Mouse (Mus musculus) adrenal gland, postnatal 10 days (tissue): ENCODE data around the gene Sult6b2. TPM values are rescaled to one million over a fixed set of nuclear protein-coding genes. Genes with fewer than 3 reads are reported as not detected.

ENCODE experiments used
- DNase-seq: peaks from one replicate; pipeline ENCODE4 v3.0.0; 2021; ENCODE audit warnings: mixed read lengths
- total RNA-seq, 2 experiments: library from RNA; stranded (reverse); gene quantifications; 2 replicates each; pipeline ENCODE4 v1.2.3; 2021

Sult6b2 gene
- total RNA-seq, 2 experiments from 2014 or later: not detected

DNA sequence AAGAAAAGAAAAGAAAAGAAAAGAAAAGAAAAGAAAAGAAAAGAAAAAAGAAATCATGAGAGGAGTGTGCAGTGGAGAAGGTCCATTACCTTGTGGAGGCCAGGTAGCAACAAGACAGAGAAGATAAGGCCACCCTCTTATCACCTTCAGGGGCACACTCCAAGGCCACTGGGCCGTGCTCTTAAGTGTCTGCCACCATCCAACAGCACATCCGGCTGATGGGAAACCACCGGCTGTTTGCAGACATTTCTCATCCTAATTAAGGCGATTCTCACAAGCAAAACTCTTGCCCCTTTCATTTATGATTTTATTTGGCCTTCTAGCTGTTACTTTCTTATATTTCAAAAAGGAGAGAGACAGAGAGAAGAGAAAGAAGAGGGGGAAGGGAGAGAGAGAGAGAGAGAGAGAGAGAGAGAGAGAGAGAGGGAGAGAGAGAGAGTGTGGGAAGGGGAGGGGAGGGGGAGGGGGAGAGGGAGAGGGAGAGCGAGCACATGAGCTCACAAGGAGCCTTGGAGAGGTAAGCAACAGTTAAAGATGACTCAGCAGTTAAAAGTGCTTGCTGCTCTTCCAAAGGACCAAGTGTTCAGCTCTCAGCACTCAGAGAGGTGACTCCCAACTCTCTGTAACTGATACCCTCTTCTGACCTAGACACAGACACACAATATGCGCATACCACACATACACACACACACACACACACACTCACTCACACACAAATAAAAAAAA lies 5.2 kb upstream of the Sult6b2 start:
- no peak for DNase-seq

GRCm38 (mm10) chr6:142806326-142806725 lies 2.0 kb upstream of the Sult6b2 start:
- no peak for DNase-seq

DNA sequence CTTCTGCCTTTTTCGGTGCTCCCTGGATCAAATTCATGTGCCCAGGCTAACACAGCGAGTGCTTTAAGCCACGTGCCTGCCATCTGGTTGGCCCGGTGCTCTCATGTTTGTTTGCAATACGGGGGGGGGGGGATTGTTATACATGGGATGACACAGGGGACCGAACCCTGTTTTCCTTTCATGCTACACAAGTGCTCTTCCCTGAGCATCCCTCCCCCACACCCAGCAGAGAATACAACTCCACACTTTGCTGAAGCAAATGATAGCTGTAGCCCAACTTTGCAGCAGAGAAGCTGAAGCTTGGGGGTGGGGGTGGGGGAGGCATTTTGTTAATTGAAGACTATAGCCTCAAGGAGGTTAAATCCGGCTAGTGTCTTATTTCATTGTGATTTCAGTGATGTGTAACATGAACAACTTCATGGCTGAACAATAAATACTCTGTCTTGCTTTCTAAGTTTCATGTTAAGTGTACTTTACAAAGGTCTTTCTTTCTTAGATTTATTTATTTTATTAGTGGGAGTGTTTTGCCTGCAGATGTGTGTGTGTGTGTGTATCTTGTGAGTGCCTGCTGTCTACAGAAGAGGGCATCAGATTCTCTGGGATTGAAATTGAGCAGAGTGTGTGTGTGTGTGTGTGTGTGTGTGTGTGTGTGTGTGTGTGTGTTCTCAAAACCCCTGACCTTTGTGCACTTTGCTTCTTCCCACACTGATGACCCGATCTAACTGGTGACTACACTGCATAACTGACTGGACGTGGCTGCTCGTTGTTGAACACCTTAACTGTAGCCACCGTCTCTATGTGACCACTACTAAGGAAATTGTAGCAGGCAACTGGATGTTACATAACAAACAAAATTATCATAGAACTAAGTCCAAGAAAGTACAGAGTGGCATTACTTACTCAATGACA lies 1.4 kb downstream of the Sult6b2 start:
- DNase-seq: no peak

GRCm38 (mm10) chr6:142801687-142802086 lies 2.6 kb downstream of the Sult6b2 start:
- DNase-seq: no peak

GRCm38 (mm10) chr6:142799704-142800374 lies 4.5 kb downstream of the Sult6b2 start:
- no peak for DNase-seq

DNA sequence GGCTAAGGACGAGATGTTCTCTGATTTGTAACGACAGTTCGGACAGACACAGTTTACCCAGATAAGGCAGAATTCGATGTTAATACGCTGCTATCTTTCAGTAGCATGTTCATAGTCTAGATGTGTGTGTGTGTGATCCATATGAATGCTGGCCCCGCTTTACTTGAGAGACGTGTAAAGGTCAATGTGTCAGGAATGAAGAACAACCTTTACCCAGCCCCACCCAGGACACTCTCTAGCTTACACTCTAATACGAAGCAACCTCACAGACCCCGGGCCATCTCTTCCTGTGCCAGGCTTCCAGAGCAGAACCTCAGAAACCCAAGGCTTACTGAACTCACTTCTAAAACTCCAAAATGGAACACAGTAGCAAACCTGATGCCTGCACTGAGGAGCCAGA lies 5.5 kb downstream of the Sult6b2 start:
- no peak for DNase-seq

DNA sequence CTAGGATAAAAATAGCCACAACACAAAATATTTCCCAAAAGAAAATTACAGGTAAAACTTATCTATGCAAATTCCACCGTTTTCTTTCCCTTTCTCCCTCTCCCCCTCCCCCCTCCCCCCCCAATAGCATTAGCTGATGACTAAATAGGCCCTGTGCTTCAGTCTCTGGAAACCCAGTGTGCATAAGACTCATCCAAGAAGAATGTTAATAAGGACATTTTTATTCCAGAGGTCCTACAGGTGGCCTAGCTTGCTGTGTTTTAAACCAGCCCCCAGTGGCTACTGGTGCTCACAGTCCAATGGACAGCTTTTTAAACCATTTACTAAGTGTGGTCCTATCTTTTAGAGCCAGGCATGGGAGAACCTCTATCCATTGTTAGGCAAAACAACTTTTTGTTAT lies 6.3 kb downstream of the Sult6b2 start:
- DNase-seq: no peak

GRCm38 (mm10) chr6:142795655-142796441 lies 8.5 kb downstream of the Sult6b2 start:
- DNase-seq: no peak

GRCm38 (mm10) chr6:142795087-142795486 lies 9.2 kb downstream of the Sult6b2 start:
- no peak for DNase-seq

GRCm38 (mm10) chr6:142793468-142793867 lies 10.8 kb downstream of the Sult6b2 start:
- DNase-seq: peak; percentile 8

GRCm38 (mm10) chr6:142792241-142792968 lies 11.9 kb downstream of the Sult6b2 start:
- no peak for DNase-seq

- DNase-seq: no peak
Observed at GRCm38 (mm10) chr6:142789736-142790135, 14.6 kb downstream of the Sult6b2 start.

GRCm38 (mm10) chr6:142788042-142788987 lies 16.0 kb downstream of the Sult6b2 start:
- peak; percentile 12 for DNase-seq

GRCm38 (mm10) chr6:142786106-142786505 lies 18.2 kb downstream of the Sult6b2 start:
- DNase-seq: no peak

GRCm38 (mm10) chr6:142785343-142785742 lies 19.0 kb downstream of the Sult6b2 start:
- peak; percentile 77 for DNase-seq

DNA sequence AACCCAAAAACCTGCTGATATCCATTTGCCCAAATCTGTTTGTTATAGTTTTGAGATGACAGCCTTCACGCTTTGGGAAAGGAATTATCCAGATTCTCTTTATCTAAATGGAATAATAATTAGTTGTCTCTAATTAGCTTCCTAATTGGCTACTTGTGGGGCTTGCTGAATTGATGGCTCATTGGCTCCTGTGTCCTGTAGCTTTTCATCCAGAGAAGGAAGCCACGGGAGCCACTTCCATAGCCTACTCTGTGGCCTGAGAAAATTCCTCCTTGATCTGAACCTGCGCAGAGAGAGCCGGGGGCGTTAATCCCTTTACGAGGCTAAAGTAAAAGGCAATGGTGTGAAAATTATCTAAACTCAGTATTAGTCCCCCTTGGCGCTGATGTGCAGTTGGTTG lies 23.0 kb downstream of the Sult6b2 start:
- DNase-seq: no peak

DNA sequence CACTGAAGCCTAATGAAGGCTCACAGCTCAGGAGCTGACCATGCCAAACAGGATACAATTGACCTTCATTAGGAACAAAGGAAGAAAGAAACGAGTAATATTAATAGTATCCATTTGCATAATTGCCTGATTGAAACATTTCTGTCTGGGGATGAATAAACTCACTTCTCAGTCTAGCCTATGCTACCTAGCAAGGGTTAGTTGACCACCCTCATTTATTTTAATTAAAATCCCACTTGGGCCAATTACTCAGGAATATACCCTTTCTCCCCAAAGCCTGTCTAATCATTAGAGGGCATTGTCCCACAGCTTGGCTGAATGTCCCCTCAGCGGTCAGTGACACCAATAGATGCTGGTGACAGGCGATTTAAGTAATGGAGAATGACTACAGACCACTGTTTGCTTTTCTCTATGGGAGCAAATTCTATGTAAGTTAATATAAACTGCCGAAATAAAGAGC lies 23.7 kb downstream of the Sult6b2 start:
- DNase-seq: no peak

DNA sequence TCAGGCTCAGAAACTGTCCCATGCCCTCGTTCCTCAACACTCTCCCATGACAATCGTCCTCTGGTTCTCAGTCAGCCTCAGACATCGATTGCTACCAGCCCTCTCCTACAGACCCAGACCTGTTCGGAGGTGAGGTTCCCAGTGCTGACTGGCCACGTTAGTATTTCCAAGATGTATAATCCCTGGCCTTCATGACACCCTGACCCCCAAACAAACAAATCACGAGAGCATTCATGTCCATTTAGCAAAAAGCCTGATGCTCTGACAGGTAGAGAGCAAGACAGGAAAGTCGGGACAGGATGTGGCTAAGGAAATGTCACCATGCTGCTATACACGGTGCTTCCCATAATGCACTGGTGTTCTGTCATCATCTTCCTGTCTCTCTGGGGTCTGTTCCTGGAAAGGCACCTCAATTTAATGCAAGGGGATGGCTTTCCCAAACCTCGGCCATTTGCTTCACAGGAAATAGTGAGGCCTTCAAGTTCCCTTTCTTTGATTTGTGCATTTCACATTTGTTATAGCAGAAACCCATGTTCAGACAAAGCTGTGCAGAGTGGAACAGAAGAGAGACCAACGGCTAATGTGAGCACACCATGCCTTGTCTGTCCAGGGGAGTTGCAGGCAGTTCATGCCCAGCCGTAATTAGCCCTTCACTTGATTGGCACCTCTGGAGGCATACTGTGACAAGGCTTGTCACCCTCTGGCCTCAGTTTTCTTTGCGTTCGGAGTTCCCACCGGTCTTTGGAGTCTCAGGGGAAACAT lies 24.3 kb downstream of the Sult6b2 start:
- DNase-seq: no peak
